Mouse (Mus musculus): ENCODE data around the gene Adgrb2. TPM values are rescaled to one million over a fixed set of nuclear protein-coding genes. Genes with fewer than 3 reads are reported as not detected.

The Adgrb2 gene
- polyA plus RNA-seq, 1 experiment from 2014 or later = 3.6 TPM

DNA sequence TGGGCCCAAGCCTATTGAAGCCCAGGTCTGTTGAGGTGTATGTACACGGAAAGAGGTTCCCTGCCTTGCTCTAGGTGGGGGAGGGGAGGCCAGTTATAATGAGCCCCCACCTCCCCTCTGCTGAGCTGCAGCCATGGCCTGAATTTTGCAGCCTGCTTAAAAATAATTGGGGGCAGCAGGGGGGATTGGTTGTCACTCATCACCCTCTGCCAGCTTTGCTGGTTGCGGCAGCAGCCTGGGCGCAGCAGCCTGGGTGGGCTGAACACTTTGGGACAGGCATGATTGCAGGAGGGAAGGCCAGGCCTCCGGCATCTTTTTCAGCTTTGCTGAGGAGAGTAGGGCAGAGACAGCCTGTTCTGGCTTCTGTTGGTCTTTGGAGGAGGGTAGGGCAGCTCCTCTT is 5.3 kb downstream of the Adgrb2 start:
- ATAC-seq (ENCODE audit: insufficient number of reproducible peaks, insufficient read depth, low FRiP score, low TSS enrichment, low read depth) = no peak
- Histone ChIP-seq H3K36me3 (no peaks in the 10 kb centered on the region; the same call in 1 of the 2 replicates), H3K4me1 (replicated peaks) (peaks cover 31% of the 10 kb centered on the region), H3K4me2 (no peak overlapping the region), H3K27ac (no peak overlapping the region), H3K27me3 (peaks cover 84% of the 10 kb centered on the region), H3K4me3 (replicated peaks) (no peak overlapping the region), H3K9me3 (no peaks in the 10 kb centered on the region), H3K9ac (replicated peaks) (no peak overlapping the region)
- WGBS = 62% methylated on average over 4 of the region's 4 CpGs

DNA sequence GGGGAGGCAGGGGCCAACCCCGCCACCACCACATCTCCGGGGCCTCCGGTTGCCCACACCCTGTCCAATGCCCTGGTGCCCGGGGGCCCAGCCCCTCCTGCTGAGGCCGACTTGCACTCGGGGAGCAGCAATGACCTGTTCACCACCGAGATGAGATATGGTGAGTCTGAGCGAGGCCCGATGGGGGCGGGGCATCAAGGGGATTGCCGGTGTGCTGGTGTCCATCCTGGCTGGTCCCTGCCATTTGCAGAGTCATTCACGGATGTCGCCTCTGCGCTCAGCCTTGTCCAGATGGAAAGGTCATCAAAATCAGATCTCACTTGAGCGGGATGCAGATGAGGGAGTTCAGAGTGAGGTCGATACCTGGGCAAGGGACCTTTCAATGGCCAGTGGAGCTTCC is 8.1 kb downstream of the Adgrb2 start:
- WGBS = 77% methylated on average over 16 of the region's 16 CpGs
- Histone ChIP-seq H3K27me3 (peaks cover 83% of the 10 kb centered on the region), H3K9ac (replicated peaks) (no peak overlapping the region), H3K9me3 (no peaks in the 10 kb centered on the region), H3K4me2 (no peak overlapping the region), H3K4me1 (replicated peaks) (peaks cover 16% of the 10 kb centered on the region), H3K36me3 (no peaks in the 10 kb centered on the region; the same call in 1 of the 2 replicates), H3K27ac (no peak overlapping the region), H3K4me3 (replicated peaks) (no peak overlapping the region)
- no peak for ATAC-seq (ENCODE audit: insufficient number of reproducible peaks, insufficient read depth, low FRiP score, low TSS enrichment, low read depth)

- no peak overlapping the region for H3K9ac ChIP-seq (replicated peaks)
- WGBS = 94% methylated on average over 5 of the region's 5 CpGs
These were observed 8.5 kb downstream of the Adgrb2 start for GRCm38 (mm10) chr4:129993213-129993612.

GRCm38 (mm10) chr4:129993944-129994695 is 9.4 kb downstream of the Adgrb2 start:
- H3K4me3 ChIP-seq (replicated peaks) = no peak overlapping the region
- H3K9me3 ChIP-seq = no peaks in the 10 kb centered on the region
- no peak for ATAC-seq (ENCODE audit: insufficient number of reproducible peaks, insufficient read depth, low FRiP score, low TSS enrichment, low read depth)
- peaks cover 9% of the 10 kb centered on the region for H3K4me1 ChIP-seq (replicated peaks)
- H3K27ac ChIP-seq = no peak overlapping the region
- H3K36me3 ChIP-seq = no peaks in the 10 kb centered on the region; the same call in 1 of the 2 replicates
- no peak overlapping the region for H3K4me2 ChIP-seq
- 89% methylated on average over 16 of the region's 16 CpGs for WGBS
- H3K9ac ChIP-seq (replicated peaks) = no peak overlapping the region
- peaks cover 82% of the 10 kb centered on the region for H3K27me3 ChIP-seq

More at GRCm38 (mm10) chr4:129993213-129993612, 8.5 kb downstream of the Adgrb2 start:
- peaks cover 11% of the 10 kb centered on the region for H3K4me1 ChIP-seq (replicated peaks)
- H3K4me2 ChIP-seq = no peak overlapping the region
- ATAC-seq (ENCODE audit: insufficient number of reproducible peaks, insufficient read depth, low FRiP score, low TSS enrichment, low read depth) = no peak
- H3K27me3 ChIP-seq = peaks cover 82% of the 10 kb centered on the region
- H3K4me3 ChIP-seq (replicated peaks) = no peak overlapping the region
- no peaks in the 10 kb centered on the region for H3K9me3 ChIP-seq
- H3K27ac ChIP-seq = no peak overlapping the region
- no peaks in the 10 kb centered on the region; the same call in 1 of the 2 replicates for H3K36me3 ChIP-seq

- no peaks in the 10 kb centered on the region for H3K9me3 ChIP-seq
- H3K4me1 ChIP-seq (replicated peaks) = peaks cover 9% of the 10 kb centered on the region
- no peak overlapping the region for H3K9ac ChIP-seq (replicated peaks)
- no peak overlapping the region for H3K4me2 ChIP-seq
- peaks cover 82% of the 10 kb centered on the region for H3K27me3 ChIP-seq
- ATAC-seq (ENCODE audit: insufficient number of reproducible peaks, insufficient read depth, low FRiP score, low TSS enrichment, low read depth) = no peak
- WGBS = 86% methylated on average over 5 of the region's 5 CpGs
- H3K27ac ChIP-seq = no peak overlapping the region
- no peaks in the 10 kb centered on the region; the same call in 1 of the 2 replicates for H3K36me3 ChIP-seq
- H3K4me3 ChIP-seq (replicated peaks) = no peak overlapping the region
These were observed 10.1 kb downstream of the Adgrb2 start for GRCm38 (mm10) chr4:129994728-129995127.

DNA sequence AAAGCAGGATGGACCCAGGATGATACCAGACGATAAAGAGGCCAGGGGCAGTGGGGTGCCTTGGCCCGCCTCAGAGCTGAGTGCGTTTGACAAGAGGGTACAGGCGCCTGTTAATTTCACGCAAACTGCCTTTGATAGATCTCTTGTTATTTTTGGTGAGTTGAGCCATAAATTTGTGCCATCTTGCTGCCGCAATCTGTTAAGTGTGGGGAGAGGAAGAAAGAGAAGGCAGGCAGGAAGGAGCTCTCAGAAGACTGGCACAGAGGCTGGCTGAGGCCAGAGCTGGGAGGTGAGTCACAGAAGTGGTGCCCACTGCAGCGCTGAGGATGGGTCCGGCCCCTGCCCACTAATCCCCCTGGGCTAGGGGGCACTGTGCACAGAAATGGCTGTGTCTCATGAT is 10.6 kb downstream of the Adgrb2 start:
- Histone ChIP-seq H3K27me3 (peaks cover 81% of the 10 kb centered on the region), H3K36me3 (no peaks in the 10 kb centered on the region; the same call in 1 of the 2 replicates), H3K9ac (replicated peaks) (no peak overlapping the region), H3K4me1 (replicated peaks) (peaks cover 4% of the 10 kb centered on the region), H3K9me3 (no peaks in the 10 kb centered on the region), H3K4me3 (replicated peaks) (no peak overlapping the region), H3K4me2 (no peak overlapping the region), H3K27ac (no peak overlapping the region)
- ATAC-seq (ENCODE audit: insufficient number of reproducible peaks, insufficient read depth, low FRiP score, low TSS enrichment, low read depth) = no peak
- WGBS = 82% methylated on average over 8 of the region's 8 CpGs

DNA sequence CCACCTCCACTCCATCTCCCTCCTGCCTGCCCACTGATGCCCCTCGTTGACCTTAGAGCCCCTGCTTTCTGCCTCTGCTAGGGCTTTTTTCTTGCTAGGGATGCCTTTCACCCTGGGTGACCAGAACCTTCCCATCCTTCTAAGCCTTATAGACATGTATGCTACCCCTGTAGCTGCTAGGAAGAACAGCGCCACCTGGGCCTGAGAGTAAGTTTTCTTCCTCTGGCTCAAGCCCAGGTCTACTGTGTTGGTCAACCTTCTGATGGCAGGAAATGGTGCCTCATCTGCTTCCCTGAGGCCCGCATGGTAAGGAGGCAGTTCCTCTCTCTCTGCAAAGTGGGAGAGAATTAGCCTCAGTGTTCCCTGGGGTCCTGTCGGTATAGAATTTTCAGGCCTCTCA is 11.3 kb downstream of the Adgrb2 start:
- no peak overlapping the region for H3K9ac ChIP-seq (replicated peaks)
- no peak for ATAC-seq (ENCODE audit: insufficient number of reproducible peaks, insufficient read depth, low FRiP score, low TSS enrichment, low read depth)
- H3K4me1 ChIP-seq (replicated peaks) = 0 out of 2 replicates have a peak, but pooled peaks cover 3% of the 10 kb centered on the region
- no peak overlapping the region for H3K4me2 ChIP-seq
- WGBS = 79% methylated on average over 4 of the region's 4 CpGs
- no peaks in the 10 kb centered on the region; the same call in 1 of the 2 replicates for H3K36me3 ChIP-seq
- H3K9me3 ChIP-seq = no peaks in the 10 kb centered on the region
- H3K27ac ChIP-seq = no peak overlapping the region
- H3K27me3 ChIP-seq = peaks cover 75% of the 10 kb centered on the region
- no peak overlapping the region for H3K4me3 ChIP-seq (replicated peaks)

GRCm38 (mm10) chr4:129998124-129998523 is 13.5 kb downstream of the Adgrb2 start:
- Histone ChIP-seq H3K4me2 (no peak overlapping the region), H3K36me3 (no peaks in the 10 kb centered on the region; the same call in 1 of the 2 replicates), H3K9me3 (no peaks in the 10 kb centered on the region), H3K27me3 (peaks cover 60% of the 10 kb centered on the region), H3K4me3 (replicated peaks) (no peak overlapping the region), H3K4me1 (replicated peaks) (peaks cover 15% of the 10 kb centered on the region), H3K27ac (no peak overlapping the region), H3K9ac (replicated peaks) (0 out of 2 replicates have a peak overlapping the region, but pooled peaks have one; percentile 23)
- WGBS = 53% methylated on average over 11 of the region's 11 CpGs
- no peak for ATAC-seq (ENCODE audit: insufficient number of reproducible peaks, insufficient read depth, low FRiP score, low TSS enrichment, low read depth)

- H3K4me3 ChIP-seq (replicated peaks) = no peak overlapping the region
- peaks cover 20% of the 10 kb centered on the region for H3K4me1 ChIP-seq (replicated peaks)
- 45% methylated on average over 5 of the region's 5 CpGs for WGBS
- ATAC-seq (ENCODE audit: insufficient number of reproducible peaks, insufficient read depth, low FRiP score, low TSS enrichment, low read depth) = no peak
- H3K9ac ChIP-seq (replicated peaks) = no peak overlapping the region
- H3K36me3 ChIP-seq = no peaks in the 10 kb centered on the region
- no peak overlapping the region for H3K27ac ChIP-seq
- no peak overlapping the region for H3K4me2 ChIP-seq
- H3K27me3 ChIP-seq = peaks cover 67% of the 10 kb centered on the region
- H3K9me3 ChIP-seq = no peaks in the 10 kb centered on the region
These were observed 17.0 kb downstream of the Adgrb2 start for GRCm38 (mm10) chr4:130001710-130002109.

- no peak overlapping the region for H3K4me2 ChIP-seq
- no peak overlapping the region for H3K27ac ChIP-seq
- no peak for ATAC-seq (ENCODE audit: insufficient number of reproducible peaks, insufficient read depth, low FRiP score, low TSS enrichment, low read depth)
- peaks cover 24% of the 10 kb centered on the region for H3K4me1 ChIP-seq (replicated peaks)
- H3K9me3 ChIP-seq = no peaks in the 10 kb centered on the region
- peaks cover 69% of the 10 kb centered on the region for H3K27me3 ChIP-seq
- no peak overlapping the region for H3K9ac ChIP-seq (replicated peaks)
- no peaks in the 10 kb centered on the region for H3K36me3 ChIP-seq
- no peak overlapping the region for H3K4me3 ChIP-seq (replicated peaks)
- 71% methylated on average over 10 of the region's 10 CpGs for WGBS
These were observed 17.5 kb downstream of the Adgrb2 start for GRCm38 (mm10) chr4:130002157-130002556.

DNA sequence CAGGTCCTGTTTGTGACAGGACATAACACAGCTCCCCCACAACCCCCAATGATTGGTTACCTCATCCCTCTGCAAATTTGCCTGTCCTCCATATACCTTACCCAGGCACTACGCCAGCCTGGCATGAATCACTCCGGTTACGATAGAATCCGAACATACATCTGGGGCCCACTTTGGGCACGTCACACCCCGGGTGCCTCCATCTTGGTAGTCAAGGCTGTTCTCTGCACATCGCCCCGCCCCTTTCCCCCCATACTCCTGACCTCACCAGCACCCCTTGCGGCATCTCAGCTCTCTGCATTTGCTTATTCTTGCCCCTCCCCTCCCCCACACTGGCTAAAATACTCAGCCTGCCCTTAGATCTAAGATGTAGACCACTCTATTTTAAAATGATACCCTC is 20.9 kb downstream of the Adgrb2 start:
- no peaks in the 10 kb centered on the region for H3K9me3 ChIP-seq
- H3K9ac ChIP-seq (replicated peaks) = no peak overlapping the region
- H3K27ac ChIP-seq = no peak overlapping the region
- ATAC-seq (ENCODE audit: insufficient number of reproducible peaks, insufficient read depth, low FRiP score, low TSS enrichment, low read depth) = no peak
- peaks cover 5% of the 10 kb centered on the region; the same call in 1 of the 2 replicates for H3K36me3 ChIP-seq
- peaks cover 72% of the 10 kb centered on the region for H3K27me3 ChIP-seq
- H3K4me3 ChIP-seq (replicated peaks) = no peak overlapping the region
- WGBS = 50% methylated on average over 9 of the region's 9 CpGs
- H3K4me1 ChIP-seq (replicated peaks) = peaks cover 23% of the 10 kb centered on the region
- H3K4me2 ChIP-seq = no peak overlapping the region

Data from limb, embryonic 12.5 days (tissue).